Mouse (Mus musculus) c-Kit-positive CD71-negative TER-119-negative erythroid progenitor cells, embryonic 14.5 days (primary cell): Measurements from ENCODE around the gene Mdp1.
A peak's percentile ranks its signal among the peaks of the same experiment; 100 is the strongest.

Experiments used
- DNase-seq: peaks from one replicate; pipeline ENCODE4 v3.0.0-alpha.2; 2013; ENCODE audit warnings: low read depth

Mdp1 gene

GRCm38 (mm10) chr14:55659960-55660573 lies at the start of gene Mdp1:
Gene Mdp1 (minus strand): TSS chr14:55660508.
- DNase-seq = peak; percentile 81

GRCm38 (mm10) chr14:55709509-55709908 lies 49.2 kb upstream of the Mdp1 start:
- DNase-seq = no peak

- no peak for DNase-seq
Observed at GRCm38 (mm10) chr14:55707397-55707796, 47.1 kb upstream of the Mdp1 start.

GRCm38 (mm10) chr14:55706051-55706600 lies 45.8 kb upstream of the Mdp1 start:
- DNase-seq = no peak

- DNase-seq = no peak
Observed at GRCm38 (mm10) chr14:55702761-55703160, 42.5 kb upstream of the Mdp1 start.

- no peak for DNase-seq
Observed at GRCm38 (mm10) chr14:55701131-55701530, 40.8 kb upstream of the Mdp1 start.

GRCm38 (mm10) chr14:55697226-55697625 lies 36.9 kb upstream of the Mdp1 start:
- no peak for DNase-seq

- no peak for DNase-seq
Observed at GRCm38 (mm10) chr14:55689433-55689832, 29.1 kb upstream of the Mdp1 start.

- DNase-seq = no peak
Observed at GRCm38 (mm10) chr14:55682118-55682493, 21.8 kb upstream of the Mdp1 start.

GRCm38 (mm10) chr14:55681160-55682117 lies 21.1 kb upstream of the Mdp1 start, which contains the start of gene Tinf2:
Gene Tinf2 (minus strand): TSS chr14:55681820.
- peak; percentile 95 for DNase-seq

- DNase-seq = no peak
Observed at GRCm38 (mm10) chr14:55677615-55678014, 17.3 kb upstream of the Mdp1 start.

GRCm38 (mm10) chr14:55672741-55673060 lies 12.4 kb upstream of the Mdp1 start:
- no peak for DNase-seq

- DNase-seq = peak; percentile 90
Observed at GRCm38 (mm10) chr14:55671833-55672740, 11.8 kb upstream of the Mdp1 start, which contains the start of the genes Gmpr2 and Nedd8. Gene Gmpr2 (plus strand): TSS chr14:55671941. Gene Nedd8 (minus strand): TSS chr14:55672124.

GRCm38 (mm10) chr14:55671486-55671832 lies 11.2 kb upstream of the Mdp1 start:
- DNase-seq = no peak

- no peak for DNase-seq
Observed at GRCm38 (mm10) chr14:55660636-55661035, 328 bp upstream of the Mdp1 start.

- DNase-seq = no peak
Observed at GRCm38 (mm10) chr14:55658011-55658410, 2.3 kb downstream of the Mdp1 start.

- DNase-seq = no peak
Observed at GRCm38 (mm10) chr14:55656935-55657334, 3.4 kb downstream of the Mdp1 start.

- no peak for DNase-seq
Observed at GRCm38 (mm10) chr14:55651528-55651927, 8.8 kb downstream of the Mdp1 start.

- no peak for DNase-seq
Observed at GRCm38 (mm10) chr14:55649884-55650283, 10.4 kb downstream of the Mdp1 start, which contains the start of gene Tssk4. Gene Tssk4 (plus strand): TSS chr14:55650184.

- DNase-seq = no peak
Observed at GRCm38 (mm10) chr14:55644261-55644888, 15.9 kb downstream of the Mdp1 start.
